Mouse (Mus musculus) liver, adult 2 months (tissue): Measurements from ENCODE around the gene Ttll8.
A peak's percentile ranks its signal among the peaks of the same experiment; 100 is the strongest.

ENCODE experiments used
- CTCF ChIP-seq: fragments of 200-500 bp; IDR thresholded peaks from 2 replicates; pipeline ENCODE4 v1.5.1; 2011; ENCODE audit warnings: low read depth, low read length, control low read depth
- POLR2A ChIP-seq: fragments of 200-500 bp; IDR thresholded peaks from 2 replicates; pipeline ENCODE4 v1.6.1; 2011; ENCODE audit warnings: low read length, control low read depth; ENCODE audit not compliant: insufficient read depth; ENCODE audit errors: extremely low read depth

GRCm38 (mm10) chr15:88861772-88862622 is 92.2 kb downstream of the Ttll8 start, which contains the start of gene Pim3:
- 0 out of 2 replicates have a peak, but pooled peaks have one; percentile 10 for TF ChIP-seq CTCF
- TF ChIP-seq POLR2A: peak; percentile 96
